Mouse (Mus musculus) macrophage (primary cell): Measurements from ENCODE around the gene Tmcc2. TPM values are rescaled to one million over a fixed set of nuclear protein-coding genes. Genes with fewer than 3 reads are reported as not detected.
A peak's percentile ranks its signal among the peaks of the same experiment; 100 is the strongest.

Source experiments
- H3K27ac ChIP-seq: fragments of 350-480 bp; formaldehyde crosslinking; 2 replicates; pipeline ENCODE4 v1.9.0; 2021
- H3K36me3 ChIP-seq: fragments of 350-480 bp; formaldehyde crosslinking; 2 replicates; pipeline ENCODE4 v1.9.0; 2021; ENCODE audit errors: inconsistent target
- H3K4me3 ChIP-seq: fragments of 350-480 bp; formaldehyde crosslinking; 2 replicates; pipeline ENCODE4 v1.9.0; 2021; ENCODE audit errors: inconsistent target
- H3K79me2 ChIP-seq: fragments of 350-480 bp; formaldehyde crosslinking; 2 replicates; pipeline ENCODE4 v1.9.0; 2021; ENCODE audit errors: inconsistent target
- WGBS: methylation state at CpG from one replicate; pipeline ENCODE4 v1.1.7; 2026; ENCODE audit warnings: inconsistent platforms; ENCODE audit not compliant: missing documents; 5-methylcytosine and 5-hydroxymethylcytosine counted together
- polyA plus RNA-seq: library from polyadenylated mRNA; stranded (reverse); fragments of 250-400 nt; gene quantifications from 3 replicates; pipeline ENCODE4 v1.2.4, GENCODE M21; 2018; ENCODE audit warnings: inconsistent platforms

Tmcc2 gene
- polyA plus RNA-seq, 1 experiment from 2014 or later, result 2.6 TPM

GRCm38 (mm10) chr1:132312703-132313102, 78.4 kb downstream of the Tmcc2 start:
- H3K79me2 ChIP-seq, result peaks cover 12% of the 10 kb centered on the region
- H3K4me3 ChIP-seq, result no peak overlapping the region
- WGBS, result 57% methylated on average over 3 of the region's 3 CpGs
- H3K36me3 ChIP-seq, result no peaks in the 10 kb centered on the region
- H3K27ac ChIP-seq, result peak overlapping the region; percentile 3; the same call in 1 of the 2 replicates

DNA sequence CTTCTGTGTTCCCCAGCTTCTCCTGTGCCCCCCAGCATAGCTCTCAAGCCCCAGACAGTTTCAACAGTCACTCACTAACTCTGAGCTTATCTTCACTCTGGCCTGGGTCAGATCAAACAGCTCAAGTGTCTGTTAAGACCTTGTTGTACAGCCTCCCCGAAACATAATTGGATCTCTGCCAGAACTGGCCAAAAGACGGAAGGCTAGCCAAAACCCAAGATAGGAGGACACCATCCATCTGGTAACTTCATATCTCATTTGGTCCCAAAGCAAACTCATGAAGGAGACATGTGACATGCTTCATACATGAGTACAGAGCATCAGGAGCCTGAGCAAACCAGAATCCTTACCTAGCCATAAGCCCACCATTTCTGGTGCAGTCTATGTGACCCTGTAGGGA, 79.0 kb downstream of the Tmcc2 start:
- no peak overlapping the region for H3K4me3 ChIP-seq
- H3K79me2 ChIP-seq, result peaks cover 6% of the 10 kb centered on the region; the same call in 1 of the 2 replicates
- no peak overlapping the region; the same call in 1 of the 2 replicates for H3K27ac ChIP-seq
- WGBS, result 24% methylated on average over 2 of the region's 2 CpGs
- H3K36me3 ChIP-seq, result no peaks in the 10 kb centered on the region

DNA sequence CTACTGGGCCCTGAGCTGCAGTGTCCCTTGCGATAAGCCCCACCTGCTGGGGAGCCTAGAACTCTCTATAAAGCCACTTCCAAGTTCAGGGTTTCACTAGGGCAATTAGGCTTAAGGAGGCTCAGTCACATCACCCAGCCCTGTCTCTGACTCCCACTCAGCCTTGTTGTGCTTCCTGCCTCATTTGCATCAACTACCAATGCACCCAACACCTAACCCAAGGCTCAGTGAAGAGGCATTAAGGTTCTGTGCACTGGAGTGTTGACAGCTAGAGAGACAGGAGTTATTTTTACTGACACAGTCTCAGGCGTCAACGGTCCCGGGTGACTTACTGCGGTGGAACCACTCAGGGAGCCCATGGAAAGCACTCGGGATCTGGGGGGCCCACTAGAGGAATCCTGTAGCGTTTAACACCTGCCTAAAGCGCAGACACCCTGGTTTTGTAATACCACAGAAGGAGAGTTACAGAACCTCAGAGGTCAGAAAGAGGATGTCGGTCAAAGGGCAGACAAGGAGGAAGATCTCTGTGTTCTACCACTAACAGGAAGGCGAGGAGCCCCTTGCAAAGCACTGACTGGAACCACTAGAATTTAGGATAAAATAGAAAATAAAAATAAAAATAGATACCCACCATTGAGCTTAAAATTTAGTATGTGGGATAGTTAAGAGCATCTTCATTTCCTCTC, 79.8 kb downstream of the Tmcc2 start:
- no peak overlapping the region; the same call in 1 of the 2 replicates for H3K27ac ChIP-seq
- 25% methylated on average over 10 of the region's 10 CpGs for WGBS
- no peaks in the 10 kb centered on the region for H3K36me3 ChIP-seq
- no peak overlapping the region for H3K4me3 ChIP-seq
- H3K79me2 ChIP-seq, result peaks cover 2% of the 10 kb centered on the region; the same call in 1 of the 2 replicates

- H3K4me3 ChIP-seq, result no peak overlapping the region
- WGBS, result 88% methylated on average over 7 of the region's 7 CpGs
- no peak overlapping the region for H3K27ac ChIP-seq
Observed at GRCm38 (mm10) chr1:132310754-132311153, 80.3 kb downstream of the Tmcc2 start.

GRCm38 (mm10) chr1:132308674-132309073, 82.4 kb downstream of the Tmcc2 start:
- H3K79me2 ChIP-seq, result no peaks in the 10 kb centered on the region
- H3K36me3 ChIP-seq, result no peaks in the 10 kb centered on the region
- no peak overlapping the region for H3K27ac ChIP-seq

More at GRCm38 (mm10) chr1:132310754-132311153, 80.3 kb downstream of the Tmcc2 start:
- Histone ChIP-seq H3K36me3 (no peaks in the 10 kb centered on the region), H3K79me2 (no peaks in the 10 kb centered on the region)

GRCm38 (mm10) chr1:132307962-132308361, 83.1 kb downstream of the Tmcc2 start:
- Histone ChIP-seq H3K27ac (no peak overlapping the region), H3K79me2 (no peaks in the 10 kb centered on the region), H3K4me3 (no peak overlapping the region), H3K36me3 (no peaks in the 10 kb centered on the region)
- WGBS, result 91% methylated on average over 5 of the region's 6 CpGs

More at GRCm38 (mm10) chr1:132308674-132309073, 82.4 kb downstream of the Tmcc2 start:
- WGBS, result 78% methylated on average over 7 of the region's 7 CpGs
- no peak overlapping the region for H3K4me3 ChIP-seq

- H3K27ac ChIP-seq, result no peak overlapping the region
- 50% methylated on average over 4 of the region's 4 CpGs for WGBS
- H3K36me3 ChIP-seq, result no peaks in the 10 kb centered on the region
- no peaks in the 10 kb centered on the region for H3K79me2 ChIP-seq
- no peak overlapping the region for H3K4me3 ChIP-seq
Observed at GRCm38 (mm10) chr1:132306808-132307207, 84.3 kb downstream of the Tmcc2 start.

Other genes starting within 250 kb of the Tmcc2 start
- not detected in 3 replicates for gene Lemd1, start 199.8 kb downstream of the Tmcc2 start, polyA plus RNA-seq
- gene AC124108.1, start 199.8 kb downstream of the Tmcc2 start, polyA plus RNA-seq, result not detected in 3 replicates
- gene Gm10188, start 161.5 kb downstream of the Tmcc2 start, polyA plus RNA-seq, result not detected in 3 replicates
- not detected in 3 replicates for gene Klhdc8a, start 92.7 kb downstream of the Tmcc2 start, polyA plus RNA-seq
- gene Nuak2, start 75.2 kb downstream of the Tmcc2 start, polyA plus RNA-seq, result 12.2 to 19.5 TPM (median 16.2 TPM) in 3 replicates
- gene Dstyk, start 26.3 kb upstream of the Tmcc2 start, polyA plus RNA-seq, result 9.6 to 14.6 TPM (median 10.1 TPM) in 3 replicates
- 31.0 to 43.9 TPM (median 43.1 TPM) in 3 replicates for gene Rbbp5, start 86.1 kb upstream of the Tmcc2 start, polyA plus RNA-seq
- gene Tmem81, start 114.9 kb upstream of the Tmcc2 start, polyA plus RNA-seq, result 4.3 to 7.6 TPM (median 5.6 TPM) in 3 replicates
- gene Cntn2, start 152.0 kb upstream of the Tmcc2 start, polyA plus RNA-seq, result not detected in 3 replicates